Mouse (Mus musculus): Measurements from ENCODE around the gene Irf6.

DNA sequence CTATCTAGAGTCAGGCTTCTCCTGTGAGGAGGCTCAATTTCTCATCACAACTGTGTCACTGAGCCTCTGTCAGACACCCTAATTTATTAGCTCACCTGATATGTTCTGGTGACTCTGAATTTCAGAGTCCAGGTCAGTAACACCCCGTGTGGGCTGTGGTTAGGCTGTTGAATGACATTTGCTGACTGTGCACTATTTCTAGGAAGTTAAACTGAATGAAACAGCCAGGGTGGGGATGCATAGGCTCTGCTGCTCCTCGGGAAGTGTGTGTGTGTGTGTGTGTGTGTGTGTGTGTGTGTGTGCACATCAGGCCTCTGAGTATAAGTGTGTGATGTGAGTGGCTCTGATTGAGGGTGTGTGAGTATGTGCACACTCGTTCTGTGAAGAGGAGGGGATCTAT, 14.2 kb upstream of the Irf6 start:
- TF ChIP-seq POLR2A (IDR thresholded peaks at IDR 0.05; ENCODE audit: borderline replicate concordance, low read depth, low read length) = no peak
- no peak for TF ChIP-seq CTCF (IDR thresholded peaks at IDR 0.05; ENCODE audit: low read depth, low read length)

All from bone marrow macrophage, adult 2 months (primary cell).